Mouse (Mus musculus) CH12.LX (cell line): ENCODE data around the gene Hist1h2an. TPM values are rescaled to one million over a fixed set of nuclear protein-coding genes. Genes with fewer than 3 reads are reported as not detected.
"Not testable (repeated sequence)": the region's sequence is repeated elsewhere in the genome, so short reads cannot be mapped to it uniquely, and the experiment has no call there.

Source experiments
- DNase-seq: peaks from one replicate; pipeline ENCODE4 v3.0.0-alpha.2; 2013; ENCODE audit errors: extremely low read depth
- H3K27ac ChIP-seq: 2 replicates; pipeline ENCODE4 v1.5.1; 2012; ENCODE audit warnings: low read depth, mild to moderate bottlenecking, control low read depth, moderate library complexity; ENCODE audit not compliant: insufficient read depth
- H3K27me3 ChIP-seq: replicated peaks from 2 replicates; pipeline ENCODE3; 2012; ENCODE audit warnings: inconsistent platforms
- H3K36me3 ChIP-seq, 2 experiments: replicated peaks in 1 of 2; 2 replicates each; pipeline versions ENCODE3 to v1.6.1; 2012; ENCODE audit warnings: inconsistent platforms in 1 of 2, low read length in 1 of 2, mild to moderate bottlenecking in 1 of 2, mixed read lengths in 1 of 2, moderate library complexity in 1 of 2; ENCODE audit not compliant: control insufficient read depth in 1 of 2, insufficient read depth in 1 of 2
- H3K4me1 ChIP-seq, 2 experiments: 2 replicates each; pipeline ENCODE4 v1.6.1; 2012; ENCODE audit warnings: inconsistent platforms in 1 of 2, moderate library complexity in 1 of 2; ENCODE audit not compliant: insufficient read depth in 2 of 2, control insufficient read depth in 1 of 2
- H3K4me2 ChIP-seq: 2 replicates; pipeline ENCODE4 v1.6.1; 2012; ENCODE audit warnings: low read depth, mild to moderate bottlenecking, control low read depth; ENCODE audit not compliant: poor library complexity, insufficient read depth, severe bottlenecking
- H3K4me3 ChIP-seq, 3 experiments: fragments of 150-350 bp in 1 of 3; sonication (generic) in 1 of 3; replicated peaks in 1 of 3; 2 replicates each; pipeline versions ENCODE3 to v1.5.1; 2011 to 2012; ENCODE audit warnings: low read depth in 2 of 3, low read length in 2 of 3, mild to moderate bottlenecking in 2 of 3, moderate library complexity in 2 of 3, control low read depth in 1 of 3, improper control_type of control experiment in 1 of 3, inconsistent platforms in 1 of 3, mixed read lengths in 1 of 3; ENCODE audit not compliant: poor library complexity in 1 of 3
- H3K79me2 ChIP-seq: replicated peaks from 2 replicates; pipeline ENCODE4 v1.6.1; 2012; ENCODE audit warnings: mild to moderate bottlenecking, moderate library complexity; ENCODE audit not compliant: control insufficient read depth, poor library complexity, insufficient read depth, severe bottlenecking; ENCODE audit errors: extremely low read depth
- H3K9ac ChIP-seq: 2 replicates; pipeline ENCODE4 v1.6.1; 2012; ENCODE audit warnings: low read depth, mild to moderate bottlenecking, control low read depth, moderate library complexity; ENCODE audit not compliant: insufficient read depth
- H3K9me3 ChIP-seq: replicated peaks from 2 replicates; pipeline ENCODE3; 2012; ENCODE audit warnings: low read length, inconsistent platforms, mixed read lengths
- CHD1 ChIP-seq: IDR thresholded peaks from 2 replicates; pipeline ENCODE4 v1.6.1; 2012; ENCODE audit warnings: low read depth, low read length, improper control_type of control experiment, inconsistent platforms
- CHD2 ChIP-seq: IDR thresholded peaks from 2 replicates; pipeline ENCODE4 v1.6.1; 2011; ENCODE audit warnings: low read length, improper control_type of control experiment
- E2F4 ChIP-seq: IDR thresholded peaks from 2 replicates; pipeline ENCODE4 v1.6.1; 2011; ENCODE audit warnings: low read depth, low read length, improper control_type of control experiment; ENCODE audit not compliant: insufficient replicate concordance
- NELFE ChIP-seq: IDR thresholded peaks from 2 replicates; pipeline ENCODE4 v1.6.1; 2011; ENCODE audit warnings: low read depth, low read length, improper control_type of control experiment
- NRF1 ChIP-seq: IDR thresholded peaks from 2 replicates; pipeline ENCODE4 v1.6.1; 2014; ENCODE audit warnings: low read depth, mild to moderate bottlenecking, inconsistent platforms, low read length, improper control_type of control experiment, moderate library complexity
- PAX5 ChIP-seq: IDR thresholded peaks from 2 replicates; pipeline ENCODE4 v1.6.1; 2012; ENCODE audit warnings: low read length, inconsistent platforms, mixed read lengths
- POLR2A ChIP-seq: IDR thresholded peaks from 2 replicates; pipeline ENCODE4 v1.6.1; 2011; ENCODE audit warnings: low read depth, mild to moderate bottlenecking, improper control_type of control experiment, low read length
- POLR2AphosphoS2 ChIP-seq: IDR thresholded peaks from 2 replicates; pipeline ENCODE4 v1.6.1; 2011; ENCODE audit warnings: low read depth, low read length, improper control_type of control experiment
- SIN3A ChIP-seq: IDR thresholded peaks from 2 replicates; pipeline ENCODE4 v1.6.1; 2012; ENCODE audit warnings: low read length, improper control_type of control experiment, inconsistent platforms
- TBP ChIP-seq: conservative IDR thresholded peaks from 2 replicates; pipeline ENCODE4 v1.6.1; 2011; ENCODE audit warnings: low read depth, low read length, improper control_type of control experiment
- UBTF ChIP-seq: IDR thresholded peaks from 2 replicates; pipeline ENCODE4 v1.6.1; 2012; ENCODE audit warnings: low read depth, mild to moderate bottlenecking, inconsistent platforms, low read length, improper control_type of control experiment, moderate library complexity
- ZMIZ1 ChIP-seq: IDR thresholded peaks from 2 replicates; pipeline ENCODE4 v1.6.1; 2012; ENCODE audit warnings: low read depth, mild to moderate bottlenecking, inconsistent platforms, low read length, improper control_type of control experiment
- ZNF384 ChIP-seq: IDR thresholded peaks from 2 replicates; pipeline ENCODE4 v1.6.1; 2012; ENCODE audit warnings: low read depth, low read length, improper control_type of control experiment, inconsistent platforms
- dilution Hi-C: fragments of 300-500 bp; cut with MboI; formaldehyde crosslinking; loops from 2 replicates; pipeline ENCODE4 v1.14.3; 2020; ENCODE audit warnings: low sequenced_read_pairs; ENCODE audit not compliant: extremely low pct_unique_long_range_greater_than_20kb, extremely low pct_ligation_motif_present
- in situ Hi-C: fragments of 300-500 bp; cut with MboI; formaldehyde crosslinking; loops from 3 replicates; pipeline ENCODE4 v1.14.3; 2019; ENCODE audit warnings: low sequenced_read_pairs, low pct_ligation_motif_present, low pct_unique_long_range_greater_than_20kb, mixed read lengths
- polyA plus RNA-seq: library from polyadenylated mRNA; unstranded; fragments of >175 nt; gene quantifications from 2 replicates; pipeline ENCODE4 v1.2.1, GENCODE M21; 2012; ENCODE audit warnings: low read depth; ENCODE audit not compliant: insufficient read length
- total RNA-seq, 2 experiments: library from RNA; depleted of rRNA; stranded (reverse); fragments of 300-350 nt in 1 of 2; fragments of >200 nt in 1 of 2; gene quantifications; 2 replicates each; pipeline ENCODE4 v1.2.3; 2012 to 2014

Hist1h2an gene
- total and polyA plus RNA-seq, 3 experiments = 4.7 to 792 (median 7.1) TPM

DNA sequence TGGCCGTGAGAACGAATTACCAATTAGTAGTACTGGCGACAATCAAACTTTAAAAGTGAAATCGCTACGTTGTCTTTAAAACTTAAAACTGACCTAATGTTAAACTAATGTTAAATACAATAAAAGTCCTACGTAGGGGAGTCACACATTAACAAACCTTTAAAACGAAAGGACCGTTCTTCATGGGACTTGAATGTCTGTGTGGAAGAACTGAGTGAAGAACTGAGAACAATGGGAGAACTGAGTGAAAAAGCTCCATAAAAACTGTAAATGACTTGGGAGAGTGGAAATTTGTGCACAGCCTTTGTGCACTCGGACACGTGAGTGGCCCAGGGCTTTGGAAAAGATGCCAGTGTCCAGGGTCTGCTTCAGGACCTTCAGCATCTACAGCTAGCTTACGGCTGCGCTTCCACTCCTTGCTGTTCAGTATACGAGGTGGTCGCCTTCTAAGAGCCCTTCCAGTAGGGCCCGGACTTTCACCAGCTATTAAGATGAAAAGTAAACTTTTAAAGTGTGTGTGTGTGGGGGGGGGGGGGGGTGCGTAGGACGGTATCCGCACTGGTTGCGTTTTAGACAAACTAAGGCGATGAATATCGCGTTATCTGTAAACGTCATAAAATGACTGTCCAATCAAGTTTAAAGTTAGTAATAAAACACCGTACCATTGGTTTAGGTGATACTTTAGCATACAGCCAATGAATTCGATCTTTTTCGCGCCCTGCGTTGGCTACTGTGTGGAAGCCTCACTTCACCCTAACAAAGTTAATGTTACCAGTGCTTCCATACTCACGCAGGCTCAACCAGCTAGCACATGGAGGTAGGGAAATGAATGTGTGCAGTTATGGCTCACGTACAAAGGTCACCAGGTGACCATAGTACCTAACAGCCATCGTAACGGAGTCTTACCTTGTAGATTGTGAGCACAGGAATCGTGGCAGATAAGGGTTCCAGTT is 7.9 kb downstream of the Hist1h2an start (continued):
- TF ChIP-seq UBTF = no peak; the same call in 1 of the 2 replicates

- H3K27ac ChIP-seq = no peak overlapping the region
- no peak overlapping the region for H3K4me3 ChIP-seq
- TF ChIP-seq ZMIZ1 (0 out of 2 replicates have a peak, but pooled peaks have one; percentile 31), TBP (peak; percentile 61; the same call in 1 of the 2 replicates), PAX5 (no peak), ZNF384 (peak; percentile 12; the same call in 1 of the 2 replicates)
- H3K9ac ChIP-seq = no peak overlapping the region
- no peaks in the 10 kb centered on the region for H3K9me3 ChIP-seq
- dilution Hi-C loops = no loop called here
- H3K4me1 ChIP-seq = peaks cover 0 to 26% of the 10 kb centered on the region in 2 experiments; a peak in 2 of 4 replicates
- no peaks in the 10 kb centered on the region for H3K27me3 ChIP-seq
- H3K4me2 ChIP-seq = no peak overlapping the region
- in situ Hi-C loops = no loop called here
- no peaks in the 10 kb centered on the region for H3K79me2 ChIP-seq
- no peaks in the 10 kb centered on the region for H3K36me3 ChIP-seq
- DNase-seq = no peak
Measured at GRCm38 (mm10) chr13:21755707-21756106, 31.3 kb downstream of the Hist1h2an start.

- Histone ChIP-seq H3K4me3 (peak overlapping the region; percentile 17 to 38 (median 36)), H3K4me2 (peak overlapping the region; percentile 32; the same call in 1 of the 2 replicates), H3K27ac (peak overlapping the region; percentile 75), H3K9ac (peak overlapping the region; percentile 82), H3K4me1 (peaks cover 0 to 26% of the 10 kb centered on the region in 2 experiments; a peak in 2 of 4 replicates)
- dilution Hi-C loops, in situ Hi-C loops, H3K27me3 ChIP-seq, H3K9me3 ChIP-seq, H3K36me3 ChIP-seq, H3K79me2 ChIP-seq: not testable (repeated sequence)
- DNase-seq = peak; percentile 65
- peak; percentile 96 for TF ChIP-seq ZMIZ1
- TF ChIP-seq CHD2 = peak; percentile 54
- TF ChIP-seq POLR2A = peak; percentile 87
- peak; percentile 73; the same call in 1 of the 2 replicates for TF ChIP-seq NELFE
- peak; percentile 99 for TF ChIP-seq POLR2AphosphoS2
- TF ChIP-seq TBP = 0 out of 2 replicates have a peak, but pooled peaks have one; percentile 35
- TF ChIP-seq NRF1 = peak; percentile 35; the same call in 1 of the 2 replicates
- peak; percentile 89 for TF ChIP-seq SIN3A
- peak; percentile 48; the same call in 1 of the 2 replicates for TF ChIP-seq CHD1
- peak; percentile 49; the same call in 1 of the 2 replicates for TF ChIP-seq UBTF
- TF ChIP-seq E2F4 = peak; percentile 96
Measured at GRCm38 (mm10) chr13:21754294-21755001, 32.6 kb downstream of the Hist1h2an start.
